ENCODE assay signal across 8 mouse cellular contexts in genomic region chr4:117126675-117127290, GRCm38 (mm10). TPM values are rescaled to one million over a fixed set of nuclear protein-coding genes. Genes with fewer than 3 reads are reported as not detected.
DNase-seq lines count a peak whose midpoint lies in the region; ATAC-seq and TF ChIP-seq lines count a peak whose summit lies in the region.

Tctex1d4 (plus strand) TSS chr4:117126794.

- H3K4me1 ChIP-seq in lung, adult 2 months (ENCODE audit: control insufficient read depth, insufficient read depth, low read length): peaks cover 22% of the 10 kb centered on the region
- H3K4me1 ChIP-seq in embryonic fibroblast, embryonic 13.5 days (ENCODE audit: control insufficient read depth, insufficient read depth, low read length): peaks cover 20% of the 10 kb centered on the region
- H3K4me1 ChIP-seq in intestine, embryonic 16.5 days (ENCODE audit: control insufficient read depth, insufficient read depth, low read length): peaks cover 25% of the 10 kb centered on the region
- peaks cover 37% of the 10 kb centered on the region for H3K4me1 ChIP-seq in neural tube, embryonic 12.5 days

- peak; percentile 24; the same call in 1 of the 2 replicates for ATAC-seq in intestine, embryonic 16.5 days
- no peak for ATAC-seq in neural tube, embryonic 12.5 days (ENCODE audit: low FRiP score, low read depth)

- 76% methylated on average over 9 of the region's 9 CpGs for WGBS in lung, adult 2 months
- 72% methylated on average over 9 of the region's 9 CpGs for WGBS in intestine, embryonic 16.5 days
- 86% methylated on average over 9 of the region's 9 CpGs for WGBS in neural tube, embryonic 12.5 days

- H3K27me3 ChIP-seq in intestine, embryonic 16.5 days (replicated peaks; ENCODE audit: control insufficient read depth, insufficient read depth, low read length): no peaks in the 10 kb centered on the region
- peaks cover 6% of the 10 kb centered on the region; the same call in 1 of the 2 replicates for H3K27me3 ChIP-seq in neural tube, embryonic 12.5 days (replicated peaks)

- H3K4me3 ChIP-seq in lung, adult 2 months (replicated peaks; ENCODE audit: extremely low read depth, low read depth, low read length): no peak within 1 kb of the TSS
- H3K4me3 ChIP-seq in embryonic fibroblast, embryonic 13.5 days (ENCODE audit: insufficient read depth, low read length): no peak within 1 kb of the TSS
- no peak within 1 kb of the TSS for H3K4me3 ChIP-seq in intestine, embryonic 16.5 days (ENCODE audit: low read length)
- H3K4me3 ChIP-seq in neural tube, embryonic 12.5 days: no peak within 1 kb of the TSS

- peak within 1 kb of the TSS; percentile 32; the same call in 1 of the 2 replicates for H3K4me2 ChIP-seq in intestine, embryonic 16.5 days (ENCODE audit: low read depth, low read length)
- peak within 1 kb of the TSS; percentile 39; the same call in 1 of the 2 replicates for H3K4me2 ChIP-seq in neural tube, embryonic 12.5 days (replicated peaks)

- peak; percentile 33; the same call in 1 of the 2 replicates for TF ChIP-seq POLR2A in lung, adult 2 months (IDR thresholded peaks at IDR 0.05; ENCODE audit: borderline replicate concordance, extremely low read depth, low read depth, low read length)
- no peak for TF ChIP-seq POLR2A in embryonic fibroblast, embryonic 13.5 days (IDR thresholded peaks at IDR 0.05; ENCODE audit: low read depth, low read length)

- DNase-seq in lung, adult 2 months: no peak
- DNase-seq in lung, postnatal 14 days: no peak
- DNase-seq in MN1 (ENCODE audit: low spot score): no peak
- no peak for DNase-seq in urinary bladder, postnatal 10 days (ENCODE audit: low spot score)
- no peak for DNase-seq in adrenal gland, adult 8-10 months

- H3K27ac ChIP-seq in embryonic fibroblast, embryonic 13.5 days (ENCODE audit: insufficient read depth, low read length): peak within 1 kb of the TSS; percentile 100
- peak within 1 kb of the TSS; percentile 91 for H3K27ac ChIP-seq in intestine, embryonic 16.5 days (ENCODE audit: low read length)
- H3K27ac ChIP-seq in neural tube, embryonic 12.5 days: no peak within 1 kb of the TSS

- peaks cover 11% of the 10 kb centered on the region for H3K36me3 ChIP-seq in intestine, embryonic 16.5 days (ENCODE audit: control insufficient read depth, insufficient read depth, low read length)
- H3K36me3 ChIP-seq in neural tube, embryonic 12.5 days: peaks cover 36% of the 10 kb centered on the region

- peak within 1 kb of the TSS; percentile 12 for H3K9ac ChIP-seq in intestine, embryonic 16.5 days (ENCODE audit: low read depth, low read length)
- H3K9ac ChIP-seq in neural tube, embryonic 12.5 days: peak within 1 kb of the TSS; percentile 41; the same call in 1 of the 2 replicates

- no peaks in the 10 kb centered on the region for H3K9me3 ChIP-seq in intestine, embryonic 16.5 days (ENCODE audit: control insufficient read depth, low read length)
- no peaks in the 10 kb centered on the region for H3K9me3 ChIP-seq in neural tube, embryonic 12.5 days

- TF ChIP-seq CTCF in lung, adult 2 months (IDR thresholded peaks at IDR 0.05; ENCODE audit: insufficient read depth, low read length): no peak
- TF ChIP-seq CTCF in embryonic fibroblast, embryonic 13.5 days (IDR thresholded peaks at IDR 0.05; ENCODE audit: borderline replicate concordance, insufficient read depth, low read length): no peak

RNA-seq across cellular contexts. Expression of gene Tctex1d4, which starts in this region (rescaled TPM):
- polyA plus RNA-seq in lung, adult 2 months (2012; rRNA removed): 58.9 and 61.4 TPM in 2 replicates
- not detected in 2 replicates for polyA plus RNA-seq in embryonic fibroblast, embryonic 13.5 days (2011; ENCODE audit: insufficient read length, low read depth, missing spikeins)
- not detected in 2 replicates for polyA plus RNA-seq in intestine, embryonic 16.5 days (2015; fragmentation: Nextera tagmentation; extraction: Ambion mirVana)
- not detected in 2 replicates for polyA plus RNA-seq in neural tube, embryonic 12.5 days (2016; fragmentation: Nextera tagmentation; extraction: Ambion mirVana)
- not detected for total RNA-seq in adrenal gland, adult 8-10 months (2022)

Comparison
In these comparisons a context has a peak if more than half of its experiments do, and no peak if none do; other contexts are left out.
1. RNA of gene Tctex1d4 (polyA plus RNA-seq): 58.9 to 61.4 TPM in lung, adult 2 months; not detected in embryonic fibroblast, embryonic 13.5 days, not detected in neural tube, embryonic 12.5 days and not detected in intestine, embryonic 16.5 days; every median in the first group is over 10 times any median in the second.
2. Peak in ATAC-seq, H3K27ac ChIP-seq, H3K9ac ChIP-seq and H3K4me2 ChIP-seq in intestine, embryonic 16.5 days; RNA of the gene not detected or under 1 TPM.